Mouse (Mus musculus): ENCODE data around the gene Unc5c. TPM values are rescaled to one million over a fixed set of nuclear protein-coding genes. Genes with fewer than 3 reads are reported as not detected.

The Unc5c gene
- 22.9 and 26.6 TPM in 2 replicates for polyA plus RNA-seq (2015; fragmentation: Nextera tagmentation; extraction: Ambion mirVana)

GRCm38 (mm10) chr3:141465104-141465705, at the start of gene Unc5c:
TSS of gene Unc5c (plus strand) at chr3:141465216.
- Histone ChIP-seq H3K27me3 (replicated peaks; ENCODE audit: control insufficient read depth, insufficient read depth, low read length) (no peaks in the 10 kb centered on the region), H3K4me2 (ENCODE audit: low read length) (peak within 1 kb of the TSS; percentile 56), H3K27ac (ENCODE audit: low read depth, low read length) (peak within 1 kb of the TSS; percentile 98), H3K9ac (ENCODE audit: low read depth, low read length) (peak within 1 kb of the TSS; percentile 93), H3K36me3 (ENCODE audit: control insufficient read depth, insufficient read depth, low read length) (no peaks in the 10 kb centered on the region), H3K4me1 (ENCODE audit: control insufficient read depth, insufficient read depth, low read depth, low read length) (peaks cover 10% of the 10 kb centered on the region), H3K9me3 (ENCODE audit: control insufficient read depth, low read length) (no peaks in the 10 kb centered on the region), H3K4me3 (ENCODE audit: low read length) (peak within 1 kb of the TSS; percentile 90)
- under 1% methylated on average over 50 of the region's 61 CpGs for WGBS
- peak; percentile 90 for ATAC-seq

- H3K4me3 ChIP-seq (ENCODE audit: low read length): no peak overlapping the region
- H3K36me3 ChIP-seq (ENCODE audit: control insufficient read depth, insufficient read depth, low read length): no peaks in the 10 kb centered on the region
- H3K27me3 ChIP-seq (replicated peaks; ENCODE audit: control insufficient read depth, insufficient read depth, low read length): no peaks in the 10 kb centered on the region
- H3K4me1 ChIP-seq (ENCODE audit: control insufficient read depth, insufficient read depth, low read depth, low read length): peaks cover 3% of the 10 kb centered on the region; the same call in 1 of the 2 replicates
- H3K9ac ChIP-seq (ENCODE audit: low read depth, low read length): no peak overlapping the region
- WGBS: 94% methylated on average over 2 of the region's 2 CpGs
- no peaks in the 10 kb centered on the region for H3K9me3 ChIP-seq (ENCODE audit: control insufficient read depth, low read length)
- no peak for ATAC-seq
- no peak overlapping the region for H3K27ac ChIP-seq (ENCODE audit: low read depth, low read length)
- H3K4me2 ChIP-seq (ENCODE audit: low read length): no peak overlapping the region
Measured at GRCm38 (mm10) chr3:141457475-141457874, 7.5 kb upstream of the Unc5c start.

GRCm38 (mm10) chr3:141462482-141462881, 2.5 kb upstream of the Unc5c start:
- ATAC-seq: no peak
- H3K4me3 ChIP-seq (ENCODE audit: low read length): no peak overlapping the region
- no peaks in the 10 kb centered on the region for H3K27me3 ChIP-seq (replicated peaks; ENCODE audit: control insufficient read depth, insufficient read depth, low read length)
- no peaks in the 10 kb centered on the region for H3K36me3 ChIP-seq (ENCODE audit: control insufficient read depth, insufficient read depth, low read length)
- 48% methylated on average over 7 of the region's 7 CpGs for WGBS
- no peaks in the 10 kb centered on the region for H3K9me3 ChIP-seq (ENCODE audit: control insufficient read depth, low read length)
- H3K9ac ChIP-seq (ENCODE audit: low read depth, low read length): no peak overlapping the region; the same call in 1 of the 2 replicates
- peaks cover 10% of the 10 kb centered on the region for H3K4me1 ChIP-seq (ENCODE audit: control insufficient read depth, insufficient read depth, low read depth, low read length)
- peak overlapping the region; percentile 5; the same call in 1 of the 2 replicates for H3K27ac ChIP-seq (ENCODE audit: low read depth, low read length)
- peak overlapping the region; percentile 26 for H3K4me2 ChIP-seq (ENCODE audit: low read length)

- H3K4me1 ChIP-seq (ENCODE audit: control insufficient read depth, insufficient read depth, low read depth, low read length): peaks cover 10% of the 10 kb centered on the region
- no peaks in the 10 kb centered on the region for H3K27me3 ChIP-seq (replicated peaks; ENCODE audit: control insufficient read depth, insufficient read depth, low read length)
- peak overlapping the region; percentile 98 for H3K27ac ChIP-seq (ENCODE audit: low read depth, low read length)
- peak overlapping the region; percentile 93 for H3K9ac ChIP-seq (ENCODE audit: low read depth, low read length)
- WGBS: under 1% methylated on average over 26 of the region's 26 CpGs
- peak overlapping the region; percentile 56 for H3K4me2 ChIP-seq (ENCODE audit: low read length)
- no peaks in the 10 kb centered on the region for H3K9me3 ChIP-seq (ENCODE audit: control insufficient read depth, low read length)
- peak; percentile 78 for ATAC-seq
- peak overlapping the region; percentile 90 for H3K4me3 ChIP-seq (ENCODE audit: low read length)
- H3K36me3 ChIP-seq (ENCODE audit: control insufficient read depth, insufficient read depth, low read length): no peaks in the 10 kb centered on the region
Measured at GRCm38 (mm10) chr3:141464691-141465103, 319 bp upstream of the Unc5c start.

GRCm38 (mm10) chr3:141466061-141466460, 1.0 kb downstream of the Unc5c start:
- H3K4me1 ChIP-seq (ENCODE audit: control insufficient read depth, insufficient read depth, low read depth, low read length): peaks cover 10% of the 10 kb centered on the region
- 0 out of 2 replicates have a peak, but pooled peaks have one; percentile 2 for ATAC-seq
- 2% methylated on average over 20 of the region's 20 CpGs for WGBS

GRCm38 (mm10) chr3:141466727-141467335, 1.8 kb downstream of the Unc5c start:
- 12% methylated on average over 3 of the region's 3 CpGs for WGBS
- Histone ChIP-seq H3K27ac (ENCODE audit: low read depth, low read length) (peak overlapping the region; percentile 67), H3K9ac (ENCODE audit: low read depth, low read length) (peak overlapping the region; percentile 93), H3K4me2 (ENCODE audit: low read length) (peak overlapping the region; percentile 56), H3K4me1 (ENCODE audit: control insufficient read depth, insufficient read depth, low read depth, low read length) (peaks cover 10% of the 10 kb centered on the region), H3K9me3 (ENCODE audit: control insufficient read depth, low read length) (no peaks in the 10 kb centered on the region), H3K36me3 (ENCODE audit: control insufficient read depth, insufficient read depth, low read length) (no peaks in the 10 kb centered on the region), H3K4me3 (ENCODE audit: low read length) (peak overlapping the region; percentile 90), H3K27me3 (replicated peaks; ENCODE audit: control insufficient read depth, insufficient read depth, low read length) (no peaks in the 10 kb centered on the region)
- ATAC-seq: no peak

More at GRCm38 (mm10) chr3:141466061-141466460, 1.0 kb downstream of the Unc5c start:
- Histone ChIP-seq H3K27me3 (replicated peaks; ENCODE audit: control insufficient read depth, insufficient read depth, low read length) (no peaks in the 10 kb centered on the region), H3K36me3 (ENCODE audit: control insufficient read depth, insufficient read depth, low read length) (no peaks in the 10 kb centered on the region), H3K9ac (ENCODE audit: low read depth, low read length) (peak overlapping the region; percentile 93), H3K4me2 (ENCODE audit: low read length) (peak overlapping the region; percentile 56), H3K9me3 (ENCODE audit: control insufficient read depth, low read length) (no peaks in the 10 kb centered on the region), H3K27ac (ENCODE audit: low read depth, low read length) (peak overlapping the region; percentile 98), H3K4me3 (ENCODE audit: low read length) (peak overlapping the region; percentile 90)

GRCm38 (mm10) chr3:141469338-141469737, 4.3 kb downstream of the Unc5c start:
- Histone ChIP-seq H3K4me3 (ENCODE audit: low read length) (peak overlapping the region; percentile 90), H3K27ac (ENCODE audit: low read depth, low read length) (no peak overlapping the region), H3K9ac (ENCODE audit: low read depth, low read length) (no peak overlapping the region), H3K4me1 (ENCODE audit: control insufficient read depth, insufficient read depth, low read depth, low read length) (no peaks in the 10 kb centered on the region), H3K9me3 (ENCODE audit: control insufficient read depth, low read length) (no peaks in the 10 kb centered on the region), H3K27me3 (replicated peaks; ENCODE audit: control insufficient read depth, insufficient read depth, low read length) (no peaks in the 10 kb centered on the region), H3K4me2 (ENCODE audit: low read length) (peak overlapping the region; percentile 56), H3K36me3 (ENCODE audit: control insufficient read depth, insufficient read depth, low read length) (no peaks in the 10 kb centered on the region)
- 53% methylated on average over 2 of the region's 2 CpGs for WGBS
- no peak for ATAC-seq

GRCm38 (mm10) chr3:141473205-141473604, 8.2 kb downstream of the Unc5c start:
- H3K27me3 ChIP-seq (replicated peaks; ENCODE audit: control insufficient read depth, insufficient read depth, low read length): no peaks in the 10 kb centered on the region
- no peak overlapping the region for H3K4me2 ChIP-seq (ENCODE audit: low read length)
- no peak overlapping the region for H3K27ac ChIP-seq (ENCODE audit: low read depth, low read length)
- peaks cover 5% of the 10 kb centered on the region for H3K4me1 ChIP-seq (ENCODE audit: control insufficient read depth, insufficient read depth, low read depth, low read length)
- H3K4me3 ChIP-seq (ENCODE audit: low read length): no peak overlapping the region
- ATAC-seq: no peak
- 76% methylated on average over 5 of the region's 5 CpGs for WGBS
- no peaks in the 10 kb centered on the region for H3K36me3 ChIP-seq (ENCODE audit: control insufficient read depth, insufficient read depth, low read length)
- no peaks in the 10 kb centered on the region for H3K9me3 ChIP-seq (ENCODE audit: control insufficient read depth, low read length)
- no peak overlapping the region for H3K9ac ChIP-seq (ENCODE audit: low read depth, low read length)

- no peak overlapping the region for H3K9ac ChIP-seq (ENCODE audit: low read depth, low read length)
- no peaks in the 10 kb centered on the region for H3K36me3 ChIP-seq (ENCODE audit: control insufficient read depth, insufficient read depth, low read length)
- no peak for ATAC-seq
- H3K4me3 ChIP-seq (ENCODE audit: low read length): no peak overlapping the region
- peaks cover 5% of the 10 kb centered on the region for H3K4me1 ChIP-seq (ENCODE audit: control insufficient read depth, insufficient read depth, low read depth, low read length)
- no peaks in the 10 kb centered on the region for H3K9me3 ChIP-seq (ENCODE audit: control insufficient read depth, low read length)
- no peaks in the 10 kb centered on the region for H3K27me3 ChIP-seq (replicated peaks; ENCODE audit: control insufficient read depth, insufficient read depth, low read length)
- H3K27ac ChIP-seq (ENCODE audit: low read depth, low read length): no peak overlapping the region
- no peak overlapping the region for H3K4me2 ChIP-seq (ENCODE audit: low read length)
- WGBS: 88% methylated on average over 5 of the region's 5 CpGs
Measured at GRCm38 (mm10) chr3:141475389-141475788, 10.4 kb downstream of the Unc5c start.

All from hindbrain, embryonic 16.5 days (tissue).